Mouse (Mus musculus): ENCODE data around the gene Cryab.

GRCm38 (mm10) chr9:50729600-50729999 is 21.5 kb upstream of the Cryab start:
- no peak for TF ChIP-seq POLR2A (IDR thresholded peaks at IDR 0.05; ENCODE audit: low read depth, low read length)
- TF ChIP-seq CTCF (IDR thresholded peaks at IDR 0.05; ENCODE audit: borderline replicate concordance, insufficient read depth, low read length): no peak

Data from embryonic fibroblast, embryonic 13.5 days (primary cell).